Mouse (Mus musculus): ENCODE data around the gene Olfr1396. TPM values are rescaled to one million over a fixed set of nuclear protein-coding genes. Genes with fewer than 3 reads are reported as not detected.
A peak's percentile ranks its signal among the peaks of the same experiment; 100 is the strongest.

Gene Olfr1396
- polyA plus RNA-seq, 1 experiment from 2014 or later: not detected

DNA sequence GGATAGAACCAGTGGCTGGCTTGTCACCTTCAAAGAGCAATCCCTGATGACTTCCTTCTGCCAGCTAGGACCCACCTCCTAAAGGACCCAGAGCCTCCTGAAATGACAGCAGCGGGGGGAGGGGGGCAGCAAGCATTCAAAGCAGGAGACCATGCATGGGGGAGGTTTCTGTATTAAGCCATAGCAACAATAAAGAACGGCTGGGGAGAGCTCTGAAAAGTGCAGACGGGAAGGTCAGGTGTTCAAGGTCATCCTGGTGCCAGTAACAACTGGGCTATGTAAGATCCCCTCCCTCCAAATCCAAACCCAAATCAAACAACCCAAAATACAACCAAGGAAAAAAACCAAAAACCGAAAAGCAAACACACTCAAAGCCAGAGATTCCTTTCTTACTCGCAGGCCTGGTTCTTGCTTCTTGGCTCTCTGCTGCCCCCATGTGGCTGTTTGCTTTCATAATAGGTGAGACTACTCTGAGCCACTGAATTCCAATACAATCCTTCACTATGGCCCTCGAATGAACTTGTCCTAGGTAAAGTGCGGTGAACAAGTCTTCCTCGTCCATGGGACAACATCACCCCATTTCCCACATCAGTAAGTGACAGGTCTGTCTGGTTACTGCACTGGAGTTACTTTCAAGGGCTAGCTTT is 11.5 kb downstream of the Olfr1396 start:
- Histone ChIP-seq H3K36me3 (replicated peaks) (no peaks in the 10 kb centered on the region), H3K9me3 (no peaks in the 10 kb centered on the region), H3K27me3 (no peaks in the 10 kb centered on the region), H3K4me2 (no peak overlapping the region), H3K4me1 (no peaks in the 10 kb centered on the region), H3K4me3 (replicated peaks) (no peak overlapping the region), H3K27ac (no peak overlapping the region), H3K9ac (no peak overlapping the region)
- WGBS: 17% methylated on average over 8 of the region's 8 CpGs
- peak; percentile 84 for ATAC-seq (ENCODE audit: low FRiP score)

DNA sequence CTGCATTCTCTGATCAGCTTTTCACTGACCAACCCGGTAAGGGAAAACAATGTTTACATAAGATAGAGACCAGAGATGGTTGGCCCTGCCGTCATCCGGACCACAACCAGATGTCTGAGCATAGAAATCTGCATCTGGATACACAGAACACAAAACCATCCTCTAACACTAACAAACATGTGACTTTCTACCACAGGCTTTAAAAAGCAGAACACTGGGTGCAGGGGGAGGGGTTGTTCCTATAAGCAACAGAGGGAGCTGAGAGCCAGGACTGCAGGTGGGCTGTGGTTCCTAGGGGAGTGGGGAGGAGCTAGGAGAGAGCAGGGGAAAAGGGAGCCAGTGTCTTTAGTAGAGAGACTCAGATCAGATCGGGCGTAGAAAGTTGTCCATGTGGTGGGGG is 13.2 kb downstream of the Olfr1396 start:
- WGBS: 69% methylated on average over 5 of the region's 5 CpGs

DNA sequence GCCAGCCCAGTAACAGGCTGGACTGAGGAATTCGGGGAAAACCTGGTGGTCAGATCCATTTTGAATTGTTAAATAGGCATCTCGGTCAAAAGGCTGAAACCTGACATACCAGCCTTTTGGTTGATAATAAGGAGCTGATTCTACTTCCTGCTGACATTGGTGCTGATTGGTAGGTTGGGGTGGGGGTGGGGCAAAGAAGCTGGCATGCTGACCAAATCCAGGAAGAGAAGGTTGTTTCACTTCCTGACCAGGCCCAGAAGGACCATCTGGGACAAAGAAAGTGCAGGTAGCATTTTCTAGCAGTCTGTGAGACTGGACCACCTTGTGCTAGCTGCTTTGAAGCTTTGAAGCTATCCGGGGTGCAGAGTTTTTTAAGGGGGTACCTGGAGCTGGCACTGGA is 14.3 kb downstream of the Olfr1396 start:
- Histone ChIP-seq H3K9me3 (no peaks in the 10 kb centered on the region), H3K4me2 (no peak overlapping the region), H3K27me3 (no peaks in the 10 kb centered on the region), H3K4me1 (no peaks in the 10 kb centered on the region), H3K27ac (no peak overlapping the region), H3K36me3 (replicated peaks) (no peaks in the 10 kb centered on the region), H3K4me3 (replicated peaks) (no peak overlapping the region), H3K9ac (no peak overlapping the region)
- no peak for ATAC-seq (ENCODE audit: low FRiP score)
- 84% methylated on average over 3 of the region's 3 CpGs for WGBS

More for the DNA sequence above, 13.2 kb downstream of the Olfr1396 start:
- ATAC-seq (ENCODE audit: low FRiP score): no peak
- Histone ChIP-seq H3K4me2 (no peak overlapping the region), H3K9ac (no peak overlapping the region), H3K27ac (no peak overlapping the region), H3K27me3 (no peaks in the 10 kb centered on the region), H3K4me1 (no peaks in the 10 kb centered on the region), H3K36me3 (replicated peaks) (no peaks in the 10 kb centered on the region), H3K9me3 (no peaks in the 10 kb centered on the region), H3K4me3 (replicated peaks) (no peak overlapping the region)

DNA sequence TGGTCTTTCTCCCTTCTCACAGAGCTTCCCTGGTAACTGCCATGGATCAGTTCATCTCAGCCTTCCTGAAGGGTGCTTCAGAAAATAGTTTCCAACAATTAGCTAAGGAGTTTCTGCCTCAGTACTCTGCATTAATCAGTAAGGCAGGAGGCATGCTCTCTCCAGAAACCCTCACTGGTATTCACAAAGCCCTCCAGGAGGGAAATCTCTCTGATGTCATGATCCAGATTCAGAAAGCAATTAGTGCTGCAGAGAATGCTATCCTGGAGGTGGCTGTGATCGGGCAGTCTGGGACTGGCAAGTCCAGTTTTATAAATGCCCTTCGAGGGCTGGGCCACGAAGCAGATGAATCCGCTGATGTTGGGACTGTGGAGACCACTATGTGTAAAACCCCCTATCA is 19.3 kb downstream of the Olfr1396 start:
- Histone ChIP-seq H3K9ac (no peak overlapping the region), H3K36me3 (replicated peaks) (no peaks in the 10 kb centered on the region), H3K27me3 (no peaks in the 10 kb centered on the region), H3K4me3 (replicated peaks) (no peak overlapping the region), H3K4me1 (no peaks in the 10 kb centered on the region), H3K9me3 (no peaks in the 10 kb centered on the region), H3K4me2 (no peak overlapping the region), H3K27ac (no peak overlapping the region)
- 78% methylated on average over 4 of the region's 4 CpGs for WGBS
- no peak for ATAC-seq (ENCODE audit: low FRiP score)

DNA sequence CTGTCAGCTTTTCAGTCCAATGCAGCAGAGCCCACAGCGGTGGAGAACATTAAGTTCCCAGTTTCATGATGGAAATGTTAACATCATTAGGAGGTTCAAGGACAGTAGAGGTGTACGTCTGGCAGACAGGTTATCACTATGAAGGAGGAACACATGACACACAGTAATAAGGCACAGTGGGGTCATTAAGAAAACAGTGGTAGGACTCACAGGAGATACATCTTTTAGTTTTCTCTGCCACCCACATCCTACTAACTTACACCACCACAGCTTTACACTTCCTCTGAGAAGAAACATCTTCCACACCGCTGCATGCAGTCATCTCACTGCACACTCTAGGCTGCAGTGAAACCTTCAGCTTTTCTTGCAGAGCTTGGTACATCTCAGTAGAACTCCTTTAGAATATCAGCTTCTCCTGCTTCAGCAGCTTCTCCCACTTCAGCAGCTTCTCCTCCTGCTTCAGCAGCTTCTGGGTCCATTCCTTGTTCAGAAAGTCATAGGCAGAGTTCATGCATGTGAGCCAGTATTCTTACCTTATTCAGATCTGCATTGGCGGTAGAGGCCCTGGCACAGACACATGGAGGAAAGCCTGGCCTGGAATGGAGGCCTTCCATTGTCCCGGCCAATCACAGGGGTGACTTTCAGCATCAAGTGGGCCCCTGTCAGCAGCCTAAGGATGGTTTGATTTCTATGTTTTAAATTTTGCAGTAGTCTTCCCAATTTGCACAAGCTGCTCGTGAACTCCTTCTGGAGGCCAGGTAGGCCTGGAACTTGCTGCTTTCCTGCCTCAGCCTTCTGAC is 20.6 kb downstream of the Olfr1396 start:
- ATAC-seq (ENCODE audit: low FRiP score): no peak
- Histone ChIP-seq H3K36me3 (replicated peaks) (no peaks in the 10 kb centered on the region), H3K9ac (no peak overlapping the region), H3K27ac (no peak overlapping the region), H3K4me2 (no peak overlapping the region), H3K4me1 (no peaks in the 10 kb centered on the region), H3K9me3 (no peaks in the 10 kb centered on the region), H3K27me3 (no peaks in the 10 kb centered on the region), H3K4me3 (replicated peaks) (no peak overlapping the region)
- 90% methylated on average over 6 of the region's 6 CpGs for WGBS

DNA sequence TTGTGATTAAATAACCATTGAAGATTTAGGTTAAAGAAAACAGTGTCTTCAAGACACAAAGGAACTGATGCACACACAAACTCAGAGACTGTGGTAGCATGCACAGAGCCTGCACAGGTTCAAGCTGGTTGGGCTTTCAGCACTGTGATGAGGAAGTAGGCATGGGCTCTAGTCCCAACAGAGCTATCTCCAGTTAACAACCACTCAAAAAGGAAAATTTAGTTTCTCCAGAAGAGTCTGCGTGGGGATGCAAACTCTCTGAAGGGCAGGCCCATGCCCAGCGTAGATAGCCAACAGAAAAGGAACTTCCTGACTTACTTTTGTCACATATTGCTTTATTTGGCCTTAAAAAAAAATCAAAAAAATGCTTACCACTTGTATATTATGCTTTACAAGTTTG is 21.9 kb downstream of the Olfr1396 start:
- no peak overlapping the region for H3K27ac ChIP-seq
- no peak for ATAC-seq (ENCODE audit: low FRiP score)

DNA sequence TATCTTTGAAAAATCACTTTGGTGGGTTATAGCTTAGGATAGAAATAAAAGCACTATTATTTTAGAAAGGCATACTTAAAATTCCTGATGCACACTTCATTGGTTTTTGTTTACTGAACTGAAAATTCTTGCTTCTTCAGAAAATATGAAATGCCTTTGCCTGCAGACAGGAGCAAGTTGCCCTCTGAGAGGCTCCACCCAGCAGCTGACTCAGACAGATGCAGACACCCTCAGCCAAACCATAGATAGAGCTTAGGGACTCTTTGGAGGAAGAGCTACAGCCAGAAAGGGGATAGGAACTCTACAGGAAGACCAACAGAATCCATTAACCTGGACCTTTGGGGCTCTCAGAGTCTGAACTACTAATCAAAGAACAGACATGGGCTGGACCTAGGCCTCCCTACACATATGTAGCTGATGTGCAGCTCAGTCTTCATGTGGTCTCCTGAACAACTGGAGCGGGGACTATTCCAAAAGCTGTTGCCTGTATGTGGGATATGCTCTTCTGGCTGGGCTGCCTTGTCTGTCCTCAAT is 22.6 kb downstream of the Olfr1396 start:
- H3K27me3 ChIP-seq: no peaks in the 10 kb centered on the region
- H3K9ac ChIP-seq: no peak overlapping the region
- H3K36me3 ChIP-seq (replicated peaks): no peaks in the 10 kb centered on the region
- H3K9me3 ChIP-seq: no peaks in the 10 kb centered on the region
- no peak overlapping the region for H3K4me3 ChIP-seq (replicated peaks)
- 96% methylated on average over 1 of the region's 1 CpGs for whole genome bisulfite sequencing
- no peak for ATAC-seq (ENCODE audit: low FRiP score)
- H3K4me2 ChIP-seq: no peak overlapping the region
- no peak overlapping the region for H3K27ac ChIP-seq
- 0 out of 2 replicates have a peak, but pooled peaks cover 5% of the 10 kb centered on the region for H3K4me1 ChIP-seq

More for the DNA sequence above, 21.9 kb downstream of the Olfr1396 start:
- Histone ChIP-seq H3K4me1 (0 out of 2 replicates have a peak, but pooled peaks cover 5% of the 10 kb centered on the region), H3K4me3 (replicated peaks) (no peak overlapping the region), H3K9ac (no peak overlapping the region), H3K27me3 (no peaks in the 10 kb centered on the region), H3K4me2 (no peak overlapping the region), H3K36me3 (replicated peaks) (no peaks in the 10 kb centered on the region), H3K9me3 (no peaks in the 10 kb centered on the region)
- 85% methylated on average over 2 of the region's 2 CpGs for WGBS

DNA sequence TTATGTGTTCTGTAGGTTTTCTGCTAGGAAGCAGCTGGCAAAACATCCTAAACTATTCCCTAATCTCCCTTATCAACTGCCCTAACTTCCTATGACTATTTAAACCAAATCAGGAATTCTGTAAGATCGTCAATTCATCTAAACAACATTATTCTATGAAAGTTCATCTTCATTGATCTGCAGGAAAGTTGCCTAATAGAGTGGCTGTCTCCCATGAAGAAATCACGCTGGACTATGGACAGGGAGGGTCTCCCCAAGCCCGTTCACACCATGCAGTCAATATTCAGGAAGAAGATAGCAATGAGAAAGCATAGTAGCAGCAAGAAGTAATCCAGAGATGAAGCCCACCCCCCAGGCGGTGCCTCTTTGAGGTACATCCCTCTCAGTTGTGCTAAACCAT is 23.5 kb downstream of the Olfr1396 start:
- Histone ChIP-seq H3K4me2 (no peak overlapping the region), H3K36me3 (replicated peaks) (no peaks in the 10 kb centered on the region), H3K9ac (no peak overlapping the region), H3K27ac (no peak overlapping the region), H3K9me3 (no peaks in the 10 kb centered on the region), H3K4me3 (replicated peaks) (no peak overlapping the region), H3K27me3 (no peaks in the 10 kb centered on the region), H3K4me1 (0 out of 2 replicates have a peak, but pooled peaks cover 5% of the 10 kb centered on the region)
- ATAC-seq (ENCODE audit: low FRiP score): no peak
- WGBS: 85% methylated on average over 4 of the region's 4 CpGs

DNA sequence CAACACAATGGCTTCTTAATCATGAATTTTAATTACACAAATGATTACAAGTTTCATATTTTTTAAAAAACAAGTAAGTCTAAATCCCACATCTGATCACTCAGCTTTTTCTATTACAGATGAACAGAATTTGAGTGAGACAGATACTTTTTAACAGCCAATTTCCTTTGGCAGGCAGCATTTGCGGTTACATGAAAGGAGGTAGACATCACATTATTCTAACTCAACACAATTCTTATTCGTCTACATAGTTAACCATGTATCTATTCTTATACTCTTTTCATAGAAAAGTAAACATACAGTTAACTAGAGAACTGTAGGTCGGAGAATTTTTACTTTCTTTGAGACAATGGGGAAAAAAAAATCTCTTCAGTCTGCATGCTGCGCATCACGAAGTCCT is 24.1 kb downstream of the Olfr1396 start:
- 92% methylated on average over 5 of the region's 5 CpGs for WGBS

DNA sequence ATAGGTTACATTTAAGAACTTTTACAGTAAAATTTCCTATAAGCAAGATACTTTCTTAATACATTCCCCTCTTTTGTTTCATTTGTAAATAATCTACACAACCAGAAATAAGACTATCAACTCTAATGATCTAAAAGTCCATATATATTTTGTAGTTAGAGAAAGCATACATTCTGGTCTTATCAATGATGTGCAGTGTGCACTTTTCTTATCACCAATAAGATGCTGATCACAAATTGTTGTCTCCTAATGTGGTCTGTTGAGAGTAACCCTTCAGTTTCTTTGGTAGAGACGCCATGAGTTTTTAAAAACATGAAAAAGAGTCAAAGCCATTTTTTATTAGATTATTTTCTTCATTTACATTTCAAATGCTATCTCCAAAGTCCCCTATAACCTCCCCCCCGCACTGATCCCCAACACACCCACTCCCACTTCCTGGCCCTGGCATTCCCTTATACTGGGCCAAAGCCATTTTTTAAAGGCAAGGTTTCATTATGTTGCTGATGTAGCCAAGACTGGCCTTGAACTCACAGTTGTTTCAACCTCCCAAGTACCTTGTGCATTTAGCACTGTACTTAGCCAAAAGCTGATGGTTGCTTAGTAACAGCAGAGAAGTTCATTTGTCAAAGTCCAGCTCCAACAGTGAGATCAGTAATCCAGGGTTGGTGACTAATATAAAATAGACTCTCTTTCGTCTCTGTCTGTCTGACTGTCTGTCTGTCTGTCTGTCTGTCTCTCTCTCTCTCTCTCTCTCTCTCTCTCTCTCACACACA is 24.8 kb downstream of the Olfr1396 start:
- H3K27me3 ChIP-seq: no peaks in the 10 kb centered on the region
- 88% methylated on average over 3 of the region's 3 CpGs for WGBS
- ATAC-seq (ENCODE audit: low FRiP score): no peak

More for the DNA sequence above, 24.1 kb downstream of the Olfr1396 start:
- ATAC-seq (ENCODE audit: low FRiP score): no peak
- Histone ChIP-seq H3K27me3 (no peaks in the 10 kb centered on the region), H3K4me3 (replicated peaks) (no peak overlapping the region), H3K4me1 (0 out of 2 replicates have a peak, but pooled peaks cover 5% of the 10 kb centered on the region), H3K9ac (no peak overlapping the region), H3K36me3 (replicated peaks) (no peaks in the 10 kb centered on the region), H3K27ac (no peak overlapping the region), H3K9me3 (no peaks in the 10 kb centered on the region), H3K4me2 (no peak overlapping the region)

DNA sequence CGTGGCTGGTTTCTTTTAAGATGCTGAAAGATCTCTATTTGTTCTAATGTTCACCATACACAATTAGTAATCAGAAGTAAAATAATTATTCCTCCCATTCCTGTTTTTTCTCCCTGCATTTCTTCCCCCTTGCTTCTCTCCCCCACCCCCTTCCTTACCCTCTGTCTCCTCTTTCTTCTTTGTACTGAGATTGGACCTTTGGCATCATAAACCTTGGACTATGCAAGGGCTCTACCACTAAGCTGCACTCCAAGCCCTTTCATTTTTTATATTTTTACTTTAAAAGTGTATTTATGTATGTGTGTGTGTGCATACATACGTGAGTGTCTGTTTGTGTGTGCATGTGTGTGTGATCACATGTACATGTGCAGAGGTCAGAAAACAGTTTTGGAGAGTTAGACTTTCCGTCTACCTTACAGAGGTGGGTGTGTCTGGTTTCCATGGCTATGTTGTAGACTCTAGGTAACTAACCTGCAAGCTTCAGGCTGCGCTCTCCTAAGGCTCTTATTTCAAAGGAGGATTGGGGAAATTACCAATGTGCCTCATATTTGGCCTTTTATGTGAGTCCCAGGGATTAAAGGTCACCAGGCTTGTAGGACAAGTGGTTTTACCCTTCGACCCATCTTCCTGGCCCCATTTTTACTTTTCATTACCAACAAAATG is 25.6 kb downstream of the Olfr1396 start:
- no peak overlapping the region for H3K9ac ChIP-seq
- WGBS: 86% methylated on average over 5 of the region's 5 CpGs
- no peak overlapping the region for H3K27ac ChIP-seq
- no peaks in the 10 kb centered on the region for H3K36me3 ChIP-seq (replicated peaks)
- no peaks in the 10 kb centered on the region for H3K27me3 ChIP-seq
- H3K4me2 ChIP-seq: no peak overlapping the region
- H3K4me3 ChIP-seq (replicated peaks): no peak overlapping the region
- 0 out of 2 replicates have a peak, but pooled peaks cover 5% of the 10 kb centered on the region for H3K4me1 ChIP-seq
- no peaks in the 10 kb centered on the region for H3K9me3 ChIP-seq
- ATAC-seq (ENCODE audit: low FRiP score): no peak

More for the DNA sequence above, 24.8 kb downstream of the Olfr1396 start:
- H3K36me3 ChIP-seq (replicated peaks): no peaks in the 10 kb centered on the region
- H3K27ac ChIP-seq: no peak overlapping the region
- 0 out of 2 replicates have a peak, but pooled peaks cover 5% of the 10 kb centered on the region for H3K4me1 ChIP-seq
- H3K9ac ChIP-seq: no peak overlapping the region
- no peak overlapping the region for H3K4me3 ChIP-seq (replicated peaks)
- H3K4me2 ChIP-seq: no peak overlapping the region
- no peaks in the 10 kb centered on the region for H3K9me3 ChIP-seq

Data from forebrain, embryonic 12.5 days (tissue).